Mouse (Mus musculus) macrophage (primary cell): ENCODE data around the gene Olfr70. TPM values are rescaled to one million over a fixed set of nuclear protein-coding genes. Genes with fewer than 3 reads are reported as not detected.

ENCODE experiments used
- H3K27ac ChIP-seq: fragments of 350-480 bp; formaldehyde crosslinking; 2 replicates; pipeline ENCODE4 v1.9.0; 2021
- H3K36me3 ChIP-seq: fragments of 350-480 bp; formaldehyde crosslinking; 2 replicates; pipeline ENCODE4 v1.9.0; 2021; ENCODE audit errors: inconsistent target
- H3K4me3 ChIP-seq: fragments of 350-480 bp; formaldehyde crosslinking; 2 replicates; pipeline ENCODE4 v1.9.0; 2021; ENCODE audit errors: inconsistent target
- H3K79me2 ChIP-seq: fragments of 350-480 bp; formaldehyde crosslinking; 2 replicates; pipeline ENCODE4 v1.9.0; 2021; ENCODE audit errors: inconsistent target
- WGBS: methylation state at CpG from one replicate; pipeline ENCODE4 v1.1.7; 2026; ENCODE audit warnings: inconsistent platforms; ENCODE audit not compliant: missing documents; 5-methylcytosine and 5-hydroxymethylcytosine counted together
- polyA plus RNA-seq: library from polyadenylated mRNA; stranded (reverse); fragments of 250-400 nt; gene quantifications from 3 replicates; pipeline ENCODE4 v1.2.4, GENCODE M21; 2018; ENCODE audit warnings: inconsistent platforms

The Olfr70 gene
- polyA plus RNA-seq, 1 experiment from 2014 or later = not detected

DNA sequence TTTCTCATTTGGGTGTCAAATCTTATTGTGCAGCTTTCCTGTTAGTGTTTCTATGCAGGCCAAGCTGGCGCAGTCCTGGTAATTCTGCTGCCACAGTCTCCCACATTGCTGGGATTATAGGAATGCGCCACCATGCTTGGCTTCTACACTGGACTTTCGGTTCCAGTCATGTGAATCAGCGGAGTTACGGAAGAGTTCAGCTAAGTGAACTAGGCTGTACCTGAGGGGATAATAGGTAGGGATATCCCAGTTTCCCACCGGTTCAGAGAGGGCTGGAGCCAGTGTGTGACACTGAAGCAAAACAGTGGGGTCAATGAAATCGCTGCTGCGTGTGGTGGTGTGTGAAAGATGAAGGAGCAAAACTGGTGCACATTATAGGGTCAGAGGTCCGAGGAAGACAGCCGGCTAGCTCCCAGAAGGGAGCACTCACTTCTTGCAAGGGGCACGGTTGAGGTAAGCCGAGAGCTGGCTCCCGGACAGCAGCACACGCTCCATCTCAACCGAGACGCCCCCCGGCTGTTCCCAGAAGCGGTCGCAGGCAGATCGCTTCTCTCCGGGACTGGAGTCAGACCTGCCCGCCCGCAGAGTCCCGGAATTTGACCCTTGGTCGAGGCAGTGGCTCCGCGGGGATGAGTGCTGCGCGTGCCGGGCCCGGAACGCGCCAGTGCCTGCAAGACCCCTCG lies 44.8 kb downstream of the Olfr70 start:
- Histone ChIP-seq H3K4me3 (peak overlapping the region; percentile 64), H3K79me2 (no peaks in the 10 kb centered on the region), H3K27ac (no peak overlapping the region), H3K36me3 (no peaks in the 10 kb centered on the region)
- 10% methylated on average over 34 of the region's 34 CpGs for WGBS

DNA sequence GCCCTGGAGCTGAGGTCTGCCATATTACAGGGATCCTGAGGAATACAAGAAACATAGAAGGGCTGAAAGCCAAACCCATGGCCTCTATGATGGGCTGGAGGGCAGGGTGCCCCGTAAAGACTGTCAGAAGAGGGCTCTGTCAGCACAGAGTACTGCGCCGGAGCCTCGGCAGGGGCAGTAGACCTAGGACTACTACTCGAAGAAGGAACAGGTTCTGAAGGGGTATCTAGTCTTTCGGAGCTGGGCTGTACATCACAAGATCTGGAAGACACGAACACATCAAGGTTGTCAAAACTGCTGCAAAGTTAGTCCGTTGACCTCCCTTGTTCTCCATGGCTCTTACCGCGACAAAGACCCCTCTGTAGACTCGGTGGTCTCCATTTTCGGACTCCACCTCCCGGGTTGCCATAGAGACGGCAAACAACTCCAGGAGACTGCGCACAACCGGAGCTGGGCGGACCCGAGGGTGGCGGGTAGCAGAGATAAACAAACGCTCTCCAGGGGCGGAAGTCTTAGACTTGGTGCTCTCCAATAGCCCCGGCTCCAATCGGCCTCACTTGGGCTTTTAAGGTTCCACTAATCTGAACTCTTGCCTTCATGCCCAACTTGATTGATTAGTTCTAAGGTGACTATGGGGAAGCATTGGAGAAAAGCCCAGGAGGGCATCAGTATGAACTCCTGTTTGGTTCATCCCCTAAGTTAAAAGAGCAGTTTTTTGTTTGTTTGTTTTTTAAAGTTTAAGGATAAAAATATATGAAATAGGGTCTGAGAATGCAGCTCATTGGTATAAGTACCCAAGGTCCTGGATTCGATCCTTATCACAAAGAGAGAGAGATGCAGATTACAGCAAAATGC lies 47.2 kb downstream of the Olfr70 start, which contains the start of gene Spag8:
Gene Spag8 (minus strand): TSS at position 434 of the 855 bp plus-strand sequence.
- H3K4me3 ChIP-seq = no peak within 1 kb of the TSS
- H3K79me2 ChIP-seq = no peaks in the 10 kb centered on the region
- H3K27ac ChIP-seq = no peak within 1 kb of the TSS
- no peaks in the 10 kb centered on the region for H3K36me3 ChIP-seq
- 40% methylated on average over 24 of the region's 24 CpGs for WGBS

DNA sequence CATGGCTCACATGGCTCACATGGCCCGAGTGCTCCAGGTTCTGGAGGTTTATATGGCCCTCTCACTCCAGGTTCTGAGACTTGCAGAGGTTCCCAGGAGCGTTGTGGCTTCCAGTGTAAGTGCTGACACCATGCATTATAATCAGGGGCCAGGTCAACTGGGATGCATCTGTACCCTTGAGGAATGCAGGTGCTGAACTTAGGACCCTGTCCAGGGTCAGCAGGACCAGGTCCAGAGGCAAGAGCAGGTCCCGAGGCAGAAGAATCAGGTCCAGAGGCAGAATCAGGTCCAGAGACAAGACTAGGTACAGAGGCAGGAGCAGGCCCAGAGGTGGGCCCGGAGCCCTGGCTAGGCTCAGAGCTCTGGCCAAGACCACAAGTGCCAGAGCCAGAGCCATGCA lies 47.9 kb downstream of the Olfr70 start:
- WGBS = 96% methylated on average over 4 of the region's 4 CpGs
- Histone ChIP-seq H3K36me3 (no peaks in the 10 kb centered on the region), H3K4me3 (no peak overlapping the region), H3K27ac (no peak overlapping the region), H3K79me2 (no peaks in the 10 kb centered on the region)

GRCm38 (mm10) chr4:43649783-43650182 lies 50.8 kb downstream of the Olfr70 start:
- 97% methylated on average over 3 of the region's 3 CpGs for WGBS
- Histone ChIP-seq H3K27ac (no peak overlapping the region), H3K4me3 (no peak overlapping the region), H3K36me3 (no peaks in the 10 kb centered on the region), H3K79me2 (no peaks in the 10 kb centered on the region)

Other genes with a start within 250 kb of the Olfr70 start
- gene Cd72, start 246.2 kb downstream of the Olfr70 start, polyA plus RNA-seq = 155 to 199 TPM (median 157 TPM) in 3 replicates
- gene Sit1, start 217.1 kb downstream of the Olfr70 start, polyA plus RNA-seq = not detected in 3 replicates
- 24.0 to 38.6 TPM (median 24.2 TPM) in 3 replicates for gene Ccdc107, start 207.9 kb downstream of the Olfr70 start, polyA plus RNA-seq
- 0.69 to 2.4 TPM (median 1.2 TPM) in 3 replicates for gene Arhgef39, start 201.1 kb downstream of the Olfr70 start, polyA plus RNA-seq
- gene Car9, start 193.8 kb downstream of the Olfr70 start, polyA plus RNA-seq = 3.0 to 7.4 TPM (median 4.9 TPM) in 3 replicates
- gene Tpm2, start 177.0 kb downstream of the Olfr70 start, polyA plus RNA-seq = 0.17 to 0.46 TPM in 2 of 3 replicates, not detected in the other
- 33.3 to 58.6 TPM (median 47.6 TPM) in 3 replicates for gene Creb3, start 138.5 kb downstream of the Olfr70 start, polyA plus RNA-seq
- 179 to 305 TPM (median 276 TPM) in 3 replicates for gene Tln1, start 138.1 kb downstream of the Olfr70 start, polyA plus RNA-seq
- gene Rgp1, start 122.1 kb downstream of the Olfr70 start, polyA plus RNA-seq = 17.6 to 45.0 TPM (median 21.9 TPM) in 3 replicates
- 5.4 to 9.2 TPM (median 8.6 TPM) in 3 replicates for gene Gba2, start 121.9 kb downstream of the Olfr70 start, polyA plus RNA-seq
- not detected in 3 replicates for gene Msmp, start 116.3 kb downstream of the Olfr70 start, polyA plus RNA-seq
- not detected in 3 replicates for gene Npr2, start 68.9 kb downstream of the Olfr70 start, polyA plus RNA-seq
- not detected in 3 replicates for gene Spag8, start 47.2 kb downstream of the Olfr70 start, polyA plus RNA-seq
- 11.4 to 34.2 TPM (median 26.9 TPM) in 3 replicates for gene Hint2, start 44.3 kb downstream of the Olfr70 start, polyA plus RNA-seq
- gene Tmem8b, start 31.8 kb downstream of the Olfr70 start, polyA plus RNA-seq = 0.80 to 1.5 TPM (median 1.1 TPM) in 3 replicates
- 0.53 to 4.6 TPM (median 0.59 TPM) in 3 replicates for gene Fam221b, start 31.7 kb downstream of the Olfr70 start, polyA plus RNA-seq
- gene Olfr71, start 9.4 kb upstream of the Olfr70 start, polyA plus RNA-seq = not detected in 3 replicates
- not detected in 3 replicates for gene Hrct1, start 26.4 kb upstream of the Olfr70 start, polyA plus RNA-seq
- gene Spaar, start 29.2 kb upstream of the Olfr70 start, polyA plus RNA-seq = not detected in 3 replicates
- gene Olfr159, start 70.2 kb upstream of the Olfr70 start, polyA plus RNA-seq = not detected in 3 replicates
- not detected in 3 replicates for gene Olfr156, start 123.1 kb upstream of the Olfr70 start, polyA plus RNA-seq
- gene Olfr157, start 139.4 kb upstream of the Olfr70 start, polyA plus RNA-seq = not detected in 3 replicates
- gene Olfr155, start 150.8 kb upstream of the Olfr70 start, polyA plus RNA-seq = not detected in 3 replicates
- 0.12 to 0.38 TPM (median 0.34 TPM) in 3 replicates for gene Reck, start 174.7 kb upstream of the Olfr70 start, polyA plus RNA-seq